Mouse (Mus musculus): ENCODE measurements around the gene Rnf5.

GRCm38 (mm10) chr17:34623161-34623560 is 19.7 kb upstream of the Rnf5 start:
- TF ChIP-seq CTCF (IDR thresholded peaks at IDR 0.05; ENCODE audit: low read depth) (peak; percentile 53), EP300 (optimal IDR thresholded peaks at IDR 0.05) (no peak)

All from stomach, postnatal 0 days (tissue).